Mouse (Mus musculus): ENCODE results near the gene Focad.

- TF ChIP-seq CEBPB (IDR thresholded peaks at IDR 0.05; ENCODE audit: low read depth) (no peak), CTCF (IDR thresholded peaks at IDR 0.05; ENCODE audit: control insufficient read depth, insufficient read depth, insufficient read length) (no peak)
Observed at GRCm38 (mm10) chr4:88094768-88095420, 465 bp downstream of the Focad start.
